ENCODE assay signal across 24 mouse cellular contexts in genomic region chr5:31835691-31836090, GRCm38 (mm10).
A peak's percentile ranks its signal among the peaks of the same experiment; 100 is the strongest.
DNase-seq lines count a peak whose midpoint lies in the region; ATAC-seq and TF ChIP-seq lines count a peak whose summit lies in the region.
"Had no signal": no experiment of that assay in that cellular context is flagged by ENCODE, and none has a peak within 500 bp of the region (broad histone marks: within the 10 kb centered on the region; RNA-seq: fewer than 3 reads in every experiment).

No protein-coding gene starts in this region.

- no peaks in the 10 kb centered on the region for H3K36me3 ChIP-seq in heart, postnatal 0 days (replicated peaks; ENCODE audit: control insufficient read depth, insufficient read depth, low read length)
- H3K36me3 ChIP-seq: embryonic facial prominence, embryonic 10.5 days; hindbrain, embryonic 12.5 days had no signal

- H3K4me2 ChIP-seq in heart, postnatal 0 days (ENCODE audit: low read depth, low read length), result no peak overlapping the region
- H3K4me2 ChIP-seq: heart, embryonic 12.5 days; hindbrain, embryonic 12.5 days had no signal

- DNase-seq in heart, adult 11 months, result peak; percentile 69
- no peak for DNase-seq in heart, postnatal 36 days
- DNase-seq in heart, postnatal 0 days (ENCODE audit: low spot score), result no peak
- no peak for DNase-seq in heart, adult 18-20 months
- peak; percentile 82 for DNase-seq in NIH3T3 (ENCODE audit: low read depth)
- DNase-seq in right cerebral cortex, adult 2 months (ENCODE audit: low spot score in 2 of 2), result no peak
- DNase-seq in kidney, adult 11 months, result no peak
- DNase-seq: adrenal gland, postnatal 14 days; cerebellum, adult 18-20 months; cerebellum, adult 9-11 months; cerebellum, postnatal 36 days; gastrocnemius, adult 2 months; gastrocnemius, postnatal 25 days; heart, postnatal 4 days had no signal

- TF ChIP-seq CTCF in heart, postnatal 0 days (IDR thresholded peaks at IDR 0.05; ENCODE audit: low read depth), result no peak

- TF ChIP-seq EP300 in heart, postnatal 0 days (IDR thresholded peaks at IDR 0.05; ENCODE audit: low read depth), result no peak

- WGBS in heart, postnatal 0 days, result 43% methylated on average over 2 of the region's 2 CpGs

- H3K9ac ChIP-seq in heart, postnatal 0 days (replicated peaks; ENCODE audit: low read depth, low read length), result no peak overlapping the region
- H3K9ac ChIP-seq: heart, embryonic 12.5 days; hindbrain, embryonic 12.5 days had no signal

- ATAC-seq in heart, postnatal 0 days (ENCODE audit: insufficient read depth, low read depth), result no peak
- ATAC-seq: activated CD4-positive, CD25-positive, alpha-beta regulatory T cell, adult 4 months; forebrain, embryonic 14.5 days; hindbrain, embryonic 16.5 days; inflammation-experienced regulatory T-cells, adult 6 months; intestine, postnatal 0 days had no signal

- no peaks in the 10 kb centered on the region for H3K27me3 ChIP-seq in heart, postnatal 0 days (ENCODE audit: control insufficient read depth, insufficient read depth, low read length)
- H3K27me3 ChIP-seq: heart, embryonic 12.5 days; hindbrain, embryonic 12.5 days had no signal

- H3K4me3 ChIP-seq in heart, postnatal 0 days (ENCODE audit: low read depth, low read length), result no peak overlapping the region
- H3K4me3 ChIP-seq: embryonic facial prominence, embryonic 10.5 days; erythroblast, embryonic 14.5 days; forebrain, embryonic 10.5 days; gastrocnemius, adult 2 months; heart, embryonic 12.5 days; hindbrain, embryonic 12.5 days had no signal

- 0 out of 2 replicates have a peak overlapping the region, but pooled peaks have one; percentile 15 for H3K27ac ChIP-seq in heart, postnatal 0 days (ENCODE audit: low read depth)
- H3K27ac ChIP-seq: embryonic facial prominence, embryonic 10.5 days; forebrain, embryonic 10.5 days; gastrocnemius, adult 2 months; hindbrain, embryonic 12.5 days had no signal

- intact Hi-C loops in heart, postnatal 36 days (cut with DNase I), result no loop called here

- H3K4me1 ChIP-seq in heart, postnatal 0 days (ENCODE audit: control insufficient read depth, insufficient read depth), result peaks cover 4% of the 10 kb centered on the region; the same call in 1 of the 2 replicates
- H3K4me1 ChIP-seq: embryonic facial prominence, embryonic 10.5 days; forebrain, embryonic 10.5 days; hindbrain, embryonic 12.5 days had no signal

- peaks cover 16% of the 10 kb centered on the region for H3K9me3 ChIP-seq in heart, postnatal 0 days (replicated peaks; ENCODE audit: control insufficient read depth, low read length)
- H3K9me3 ChIP-seq: heart, embryonic 12.5 days; hindbrain, embryonic 12.5 days had no signal

Comparison
In these comparisons a context has a peak if more than half of its experiments do, and no peak if none do; other contexts are left out.
1. DNase-seq: peak in heart, adult 11 months (single experiment) and NIH3T3 (single experiment); none in heart, postnatal 36 days (0 of 2), heart, postnatal 0 days (single experiment), heart, adult 18-20 months (0 of 2), right cerebral cortex, adult 2 months (0 of 2) and kidney, adult 11 months (single experiment).